Mouse (Mus musculus) adipocyte (in vitro differentiated cells): ENCODE results near the gene F5.

Source experiments
- DNase-seq: peaks from one replicate; pipeline ENCODE4 v3.0.0-alpha.2; 2016; ENCODE audit warnings: low spot score

Gene F5

GRCm38 (mm10) chr1:164233447-164233846 lies 81.8 kb downstream of the F5 start:
- no peak for DNase-seq

DNA sequence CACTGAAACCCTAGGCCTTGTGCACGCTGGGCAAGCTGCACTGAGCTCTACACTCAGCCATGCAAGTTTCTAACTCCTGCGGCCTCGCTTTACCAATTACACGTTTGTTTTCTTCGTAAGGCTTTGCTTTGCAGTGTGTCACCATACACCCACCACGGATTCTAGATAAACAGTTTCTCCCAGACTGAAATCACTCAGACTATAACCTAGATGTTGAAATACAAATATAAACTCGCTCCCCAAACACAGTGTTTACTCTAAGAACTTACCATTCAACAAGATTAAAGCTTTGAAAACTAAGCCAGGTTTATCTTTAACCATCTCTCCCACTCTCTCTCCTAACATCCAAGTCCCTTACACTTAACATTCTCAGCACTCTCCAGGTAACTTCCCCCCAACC lies 83.4 kb downstream of the F5 start:
- DNase-seq: no peak

DNA sequence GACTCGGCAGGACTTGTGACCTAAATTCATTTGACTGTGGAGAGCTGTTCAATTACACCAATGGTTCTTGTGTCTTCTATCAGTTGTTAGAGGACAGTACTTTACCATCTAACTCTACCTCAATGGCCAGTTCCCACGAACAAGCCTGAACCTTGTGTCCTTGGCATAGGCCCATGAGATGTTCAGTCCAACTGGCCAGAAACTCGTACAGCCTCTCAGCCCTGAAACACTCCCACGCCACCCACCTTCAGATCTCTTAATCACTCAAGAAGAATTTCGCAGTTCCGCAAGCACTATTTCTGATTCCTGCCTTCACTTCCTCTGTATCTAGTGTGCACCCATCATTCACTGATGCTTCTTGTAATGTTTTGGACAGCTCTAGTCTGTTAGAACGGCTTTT lies 84.4 kb downstream of the F5 start:
- DNase-seq: peak; percentile 67

DNA sequence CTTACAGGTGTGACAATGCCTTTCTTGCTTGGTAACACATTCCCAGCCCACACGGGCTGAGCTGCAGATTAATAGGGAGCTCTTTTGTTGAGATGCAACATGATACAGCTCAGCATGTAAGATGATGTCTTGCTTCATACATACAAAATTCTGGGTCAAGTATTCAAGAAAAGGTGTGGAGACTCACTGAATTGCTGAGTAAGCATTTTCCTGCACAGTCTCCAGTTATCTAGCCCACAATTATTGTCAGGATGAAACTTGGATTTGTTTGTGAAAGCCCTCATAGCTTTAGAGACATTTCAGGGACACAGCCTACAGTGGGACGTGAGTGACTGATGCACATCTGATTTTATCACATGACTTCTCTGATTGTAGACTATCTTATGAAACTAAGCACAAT lies 89.9 kb downstream of the F5 start:
- no peak for DNase-seq

- no peak for DNase-seq
Measured at GRCm38 (mm10) chr1:164242809-164243208, 91.2 kb downstream of the F5 start.

DNA sequence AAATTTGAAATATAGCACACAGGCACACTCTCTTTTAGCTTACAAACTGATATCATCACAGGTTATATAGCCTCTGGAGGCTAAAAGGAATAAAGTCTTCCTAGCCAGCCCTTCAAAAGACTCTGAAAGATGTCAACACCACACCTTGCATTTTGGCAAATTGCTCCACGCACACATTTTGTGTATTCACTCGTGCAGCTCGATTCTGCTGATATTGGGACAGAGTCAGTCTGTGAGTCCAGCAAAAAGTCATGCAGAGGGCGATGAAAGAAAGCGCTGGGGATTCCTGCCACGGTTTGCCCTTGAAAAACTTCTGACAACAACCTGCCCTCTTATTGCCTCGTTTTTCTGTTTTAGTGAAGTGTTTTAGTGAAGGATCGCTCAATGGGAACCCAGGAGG lies 95.8 kb downstream of the F5 start:
- peak; percentile 40 for DNase-seq

DNA sequence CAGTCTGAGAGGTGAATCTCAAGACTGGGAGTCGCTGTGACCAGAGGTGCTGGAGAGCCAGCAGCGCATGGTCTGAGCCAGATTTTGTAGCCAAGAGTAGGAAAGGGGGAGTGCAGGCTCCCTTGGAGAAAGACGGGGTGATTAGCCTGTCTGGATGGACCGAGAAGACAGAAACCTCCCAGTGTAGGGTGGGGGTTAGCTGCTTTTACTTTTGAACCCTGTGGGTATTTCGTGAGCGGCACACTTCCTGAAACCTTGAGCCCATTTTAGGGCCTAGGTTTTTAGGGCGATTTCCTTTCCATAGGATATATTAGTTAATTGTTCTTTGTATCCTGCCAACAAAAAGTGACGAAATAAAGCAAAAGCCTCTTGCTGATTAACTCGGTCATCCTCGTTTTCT lies 96.3 kb downstream of the F5 start:
- DNase-seq: peak; percentile 70

GRCm38 (mm10) chr1:164248465-164249331 lies 97.1 kb downstream of the F5 start, which contains the start of gene Slc19a2:
Slc19a2 (plus strand) TSS chr1:164249046.
- DNase-seq: peak; percentile 98

- DNase-seq: peak; percentile 58
Measured at GRCm38 (mm10) chr1:164249332-164249711, 97.7 kb downstream of the F5 start.

DNA sequence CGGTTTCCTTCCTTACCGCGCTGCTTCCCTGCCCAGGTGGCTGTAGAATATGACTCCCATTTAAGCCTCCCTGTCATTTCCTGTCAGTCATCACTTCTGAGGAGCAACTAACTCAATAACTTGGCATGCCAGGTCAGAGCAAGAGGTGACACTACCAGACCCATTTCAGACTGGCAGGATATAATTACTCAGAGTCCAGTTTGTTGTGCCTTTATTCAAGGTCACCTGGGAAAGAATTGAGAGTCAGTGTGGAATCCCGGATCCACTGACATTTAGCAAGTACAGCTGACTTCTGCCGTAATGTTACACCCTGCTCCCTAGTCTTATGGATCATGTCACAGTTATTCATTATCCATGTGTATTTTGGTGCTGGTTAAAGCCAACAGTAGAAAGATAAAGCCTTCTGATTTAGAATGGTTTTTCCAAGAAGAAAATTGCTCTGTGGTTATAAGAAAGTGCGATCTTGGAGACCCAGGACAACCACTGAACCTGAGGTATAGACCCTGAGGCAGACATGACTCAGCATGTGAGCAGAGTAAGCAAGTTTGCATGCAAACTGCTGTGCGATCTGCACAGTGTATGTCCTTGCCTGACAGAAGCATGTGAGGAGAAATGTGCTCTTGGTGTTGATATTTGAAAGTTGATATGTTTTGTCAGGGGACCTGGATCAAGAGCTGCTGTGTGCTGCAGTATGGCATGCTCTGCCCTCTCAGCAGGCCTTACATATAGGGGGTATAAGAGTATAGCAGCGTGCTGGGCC lies 98.9 kb downstream of the F5 start:
- DNase-seq: peak; percentile 31

GRCm38 (mm10) chr1:164251438-164251837 lies 99.8 kb downstream of the F5 start:
- DNase-seq: no peak

DNA sequence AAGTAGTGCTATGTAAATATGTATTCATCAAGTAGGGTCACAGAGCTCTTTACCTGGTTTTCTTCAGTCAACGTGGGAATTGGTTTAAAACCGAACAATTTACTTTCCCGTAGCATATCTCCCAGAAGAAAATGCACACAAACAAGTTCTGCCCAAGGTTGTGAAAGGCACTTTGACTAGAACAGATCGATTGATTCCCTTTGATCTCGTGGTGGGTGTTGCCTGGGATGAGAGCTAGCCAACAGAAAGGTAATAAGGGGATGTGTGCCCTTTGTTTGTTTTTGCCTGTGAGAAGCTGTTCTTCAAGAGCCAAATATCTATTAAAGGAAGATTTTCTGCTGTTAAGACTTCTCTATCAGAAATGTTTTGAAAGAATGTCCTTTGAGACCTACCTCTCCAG lies 100.9 kb downstream of the F5 start:
- DNase-seq: no peak

DNA sequence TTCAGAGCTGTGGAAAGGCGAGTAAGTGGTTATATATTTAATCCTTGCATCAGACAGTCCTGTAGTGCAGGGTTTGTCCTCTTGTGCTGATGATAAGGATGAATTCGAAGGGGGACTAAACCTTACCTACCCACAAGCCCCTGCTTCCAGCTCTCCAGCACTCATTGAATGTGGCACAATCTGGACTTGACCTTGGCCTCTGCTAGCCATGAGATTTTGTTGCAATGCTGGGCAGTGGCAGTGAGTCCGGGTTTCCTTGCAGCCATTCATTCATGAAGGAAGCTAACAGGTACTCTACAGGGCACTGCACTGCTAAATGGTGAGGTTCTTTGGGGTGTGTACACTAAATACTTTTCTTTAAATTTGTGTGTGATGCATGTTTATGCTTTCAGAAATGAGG lies 103.2 kb downstream of the F5 start:
- no peak for DNase-seq

GRCm38 (mm10) chr1:164260171-164261028 lies 108.8 kb downstream of the F5 start:
- DNase-seq: no peak

DNA sequence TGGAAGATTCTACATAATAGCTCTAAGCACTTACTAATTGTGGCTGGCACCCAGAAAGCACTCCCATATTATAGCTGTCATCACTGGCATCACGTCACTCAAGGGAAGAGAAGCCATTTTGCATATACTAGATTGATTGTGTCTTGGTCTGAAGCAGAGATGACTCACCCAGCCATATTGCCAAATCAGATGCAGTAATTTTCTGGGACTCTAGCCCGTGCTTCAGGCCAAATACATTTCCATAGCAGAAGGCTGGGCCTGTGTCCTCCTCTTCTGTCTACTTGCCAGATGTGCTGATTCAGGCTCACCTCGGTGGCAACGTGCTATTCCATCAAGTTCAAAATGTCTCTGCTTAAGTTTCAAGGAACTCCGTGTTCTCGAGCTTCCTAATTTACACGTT lies 109.9 kb downstream of the F5 start:
- DNase-seq: peak; percentile 96
